Mouse (Mus musculus) forebrain, embryonic 11.5 days (tissue): ENCODE results near the gene Fgfbp3. TPM values are rescaled to one million over a fixed set of nuclear protein-coding genes. Genes with fewer than 3 reads are reported as not detected.

Experiments used
- ATAC-seq: fragments of 200-750 bp; cut with Nextera tagmentation; replicated peaks from 2 replicates; pipeline ENCODE4 v1.8.0; 2017; ENCODE audit warnings: moderate TSS enrichment; ENCODE audit not compliant: low FRiP score
- DNase-seq: peaks from one replicate; pipeline ENCODE4 v3.0.0-alpha.2; 2017; ENCODE audit warnings: low spot score
- H3K27ac ChIP-seq: fragments of 300-500 bp; sonication (generic); 2 replicates; pipeline ENCODE4 v1.5.1; 2014; ENCODE audit warnings: low read depth, low read length
- H3K27me3 ChIP-seq: fragments of 300-500 bp; sonication (generic); 2 replicates; pipeline ENCODE4 v1.6.1; 2014; ENCODE audit warnings: mild to moderate bottlenecking, low read length, mixed read lengths; ENCODE audit not compliant: control insufficient read depth, insufficient read depth
- H3K36me3 ChIP-seq: fragments of 300-500 bp; sonication (generic); 2 replicates; pipeline ENCODE4 v1.6.1; 2014; ENCODE audit warnings: mild to moderate bottlenecking, low read length, moderate library complexity, mixed read lengths; ENCODE audit not compliant: control insufficient read depth, insufficient read depth
- H3K4me1 ChIP-seq: fragments of 300-500 bp; sonication (generic); replicated peaks from 2 replicates; pipeline ENCODE4 v1.6.1; 2014; ENCODE audit warnings: low read length, mixed read lengths; ENCODE audit not compliant: control insufficient read depth, insufficient read depth
- H3K4me2 ChIP-seq: fragments of 300-500 bp; sonication (generic); 2 replicates; pipeline ENCODE4 v1.6.1; 2014; ENCODE audit warnings: low read depth, mild to moderate bottlenecking, low read length, moderate library complexity, mixed read lengths; ENCODE audit not compliant: severe bottlenecking
- H3K4me3 ChIP-seq: fragments of 300-500 bp; sonication (generic); 2 replicates; pipeline ENCODE4 v1.5.1; 2014; ENCODE audit warnings: low read depth, low read length
- H3K9ac ChIP-seq: fragments of 300-500 bp; sonication (generic); 2 replicates; pipeline ENCODE4 v1.6.1; 2014; ENCODE audit warnings: low read length
- H3K9me3 ChIP-seq: fragments of 300-500 bp; sonication (generic); 2 replicates; pipeline ENCODE4 v1.6.1; 2016; ENCODE audit warnings: low read length, mixed read lengths; ENCODE audit not compliant: control insufficient read depth
- WGBS: fragments of 180-500 bp; shearing (Covaris S2); extraction: QIAGEN DNeasy Blood & Tissue Kit; methylation state at CpG from one replicate; pipeline ENCODE4 v1.1.7; 2014; 5-methylcytosine and 5-hydroxymethylcytosine counted together
- polyA plus RNA-seq: library from polyadenylated mRNA; unstranded; fragments of >200 nt; fragmentation: Nextera tagmentation; extraction: Ambion mirVana; gene quantifications from 2 replicates; pipeline ENCODE4 v1.2.1, GENCODE M21; 2014

The Fgfbp3 gene
- polyA plus RNA-seq, 1 experiment from 2014 or later, result 29.3 TPM

DNA sequence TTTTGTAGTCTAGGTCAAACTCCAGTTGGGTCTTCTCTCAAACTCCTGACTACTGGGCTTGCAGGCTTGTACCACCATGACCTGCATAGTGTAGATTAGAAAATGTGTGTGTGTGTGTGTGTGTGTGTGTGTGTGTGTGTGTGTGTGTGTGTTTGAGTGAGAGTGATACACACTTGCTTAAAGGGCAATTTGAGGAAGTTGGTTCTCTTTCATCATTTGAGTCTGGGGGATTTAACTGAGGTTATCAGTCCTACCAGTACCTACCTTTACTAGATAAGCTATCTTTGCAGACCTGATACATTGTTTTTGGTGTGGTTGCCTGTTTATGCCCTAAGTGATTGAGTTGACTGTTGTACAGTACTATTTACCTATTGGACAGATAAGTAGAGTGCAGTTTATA, 12.7 kb upstream of the Fgfbp3 start:
- ATAC-seq, result no peak
- Histone ChIP-seq H3K4me1 (peaks cover 2% of the 10 kb centered on the region; the same call in 1 of the 2 replicates), H3K27me3 (no peaks in the 10 kb centered on the region), H3K9ac (no peak overlapping the region), H3K4me2 (no peak overlapping the region), H3K4me3 (no peak overlapping the region), H3K36me3 (no peaks in the 10 kb centered on the region), H3K9me3 (no peaks in the 10 kb centered on the region), H3K27ac (no peak overlapping the region)
- DNase-seq, result no peak

DNA sequence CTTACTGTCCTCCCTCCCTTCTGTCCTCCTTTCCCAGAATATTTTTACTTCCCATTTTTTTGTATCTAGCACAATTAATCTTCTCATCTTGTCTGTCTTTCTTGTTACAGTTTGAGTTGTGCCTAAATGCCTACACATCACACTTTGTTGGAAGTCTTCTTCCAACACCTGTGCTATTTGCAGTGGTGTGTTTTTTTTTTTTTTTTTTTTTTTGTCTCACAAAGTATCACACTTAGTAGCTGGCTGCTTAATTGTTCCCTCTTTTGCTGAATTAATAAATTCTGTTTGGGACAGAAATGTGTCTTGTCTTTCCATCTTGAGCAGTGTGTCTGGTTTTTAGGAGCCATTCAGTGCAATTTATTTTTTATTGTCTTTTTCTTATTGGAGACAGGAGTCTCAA, 10.4 kb upstream of the Fgfbp3 start:
- H3K27ac ChIP-seq, result no peak overlapping the region
- H3K27me3 ChIP-seq, result no peaks in the 10 kb centered on the region
- no peak for DNase-seq
- no peak overlapping the region for H3K4me2 ChIP-seq
- H3K36me3 ChIP-seq, result no peaks in the 10 kb centered on the region
- H3K9me3 ChIP-seq, result no peaks in the 10 kb centered on the region
- no peak for ATAC-seq
- no peak overlapping the region for H3K4me3 ChIP-seq
- no peak overlapping the region for H3K9ac ChIP-seq
- H3K4me1 ChIP-seq, result peaks cover 3% of the 10 kb centered on the region; the same call in 1 of the 2 replicates

DNA sequence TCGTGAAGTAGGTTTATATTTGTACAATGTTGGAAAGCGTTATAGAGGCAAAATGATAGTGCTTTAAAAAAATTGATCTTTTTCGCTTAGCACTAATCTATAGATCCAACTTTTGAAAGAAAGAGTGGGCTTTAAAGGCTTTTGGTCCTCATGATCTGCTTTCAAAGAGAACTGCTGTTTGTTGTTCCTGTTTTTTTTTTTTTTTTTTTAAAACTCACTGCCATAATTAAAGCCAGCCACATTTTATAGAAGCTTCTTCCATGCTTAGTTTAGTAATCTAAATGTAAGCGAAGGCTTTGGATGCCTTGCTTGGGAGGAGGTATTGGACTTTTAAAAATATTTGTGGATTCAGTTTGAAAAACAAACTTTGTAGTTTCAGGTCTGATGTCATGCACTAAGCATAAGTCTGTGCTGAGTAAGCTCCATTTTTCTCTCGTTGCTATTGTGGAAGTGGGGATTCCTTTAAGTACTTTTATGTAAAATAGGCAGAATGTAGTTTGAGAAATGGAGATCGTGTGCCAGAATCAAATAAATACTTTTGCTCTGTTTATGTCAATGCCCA, 8.5 kb upstream of the Fgfbp3 start:
- Histone ChIP-seq H3K9ac (no peak overlapping the region), H3K27me3 (no peaks in the 10 kb centered on the region), H3K27ac (no peak overlapping the region), H3K4me2 (no peak overlapping the region), H3K4me1 (peaks cover 3% of the 10 kb centered on the region; the same call in 1 of the 2 replicates), H3K36me3 (no peaks in the 10 kb centered on the region), H3K9me3 (no peaks in the 10 kb centered on the region), H3K4me3 (no peak overlapping the region)
- WGBS, result 89% methylated on average over 6 of the region's 6 CpGs
- ATAC-seq (no peak), DNase-seq (no peak)

DNA sequence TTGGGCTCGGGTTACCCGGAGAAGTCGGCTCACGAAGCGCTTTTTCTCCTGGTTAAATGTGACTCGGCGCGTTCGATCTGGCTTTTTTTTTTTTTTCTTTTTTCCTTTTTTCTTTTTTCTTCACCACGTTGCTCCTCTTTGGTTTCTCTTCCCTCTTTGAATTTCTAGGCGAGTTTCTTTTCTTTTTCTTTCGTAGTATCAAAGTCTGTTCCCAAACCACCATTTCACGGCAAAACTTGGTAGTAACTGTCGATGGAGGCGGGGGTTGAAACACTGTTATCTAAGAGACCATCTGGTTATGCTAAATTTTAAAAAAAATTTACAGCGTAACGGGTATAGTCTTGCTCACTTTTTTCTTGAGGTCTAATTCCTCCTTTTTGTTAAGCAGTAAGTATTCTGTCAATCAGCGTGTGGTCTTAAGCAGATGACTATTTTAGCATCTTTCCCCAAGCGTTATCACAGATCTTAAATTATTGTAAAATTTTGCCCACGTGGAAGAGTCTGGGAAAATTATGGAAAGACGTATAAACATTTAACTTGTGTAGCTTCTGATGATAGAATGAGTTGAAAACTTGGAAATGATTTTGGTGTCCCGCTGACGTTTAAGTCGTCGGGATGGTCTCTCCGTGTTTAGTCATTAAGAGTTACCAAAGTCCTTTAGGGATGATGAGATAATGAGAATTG, 7.3 kb upstream of the Fgfbp3 start:
- H3K9me3 ChIP-seq, result no peaks in the 10 kb centered on the region
- H3K9ac ChIP-seq, result peak overlapping the region; percentile 80
- 2% methylated on average over 26 of the region's 26 CpGs for WGBS
- peak overlapping the region; percentile 85 for H3K27ac ChIP-seq
- H3K27me3 ChIP-seq, result no peaks in the 10 kb centered on the region
- no peak for ATAC-seq
- H3K4me3 ChIP-seq, result peak overlapping the region; percentile 98
- peak overlapping the region; percentile 66 for H3K4me2 ChIP-seq
- no peaks in the 10 kb centered on the region for H3K36me3 ChIP-seq
- DNase-seq, result no peak
- peaks cover 3% of the 10 kb centered on the region; the same call in 1 of the 2 replicates for H3K4me1 ChIP-seq

DNA sequence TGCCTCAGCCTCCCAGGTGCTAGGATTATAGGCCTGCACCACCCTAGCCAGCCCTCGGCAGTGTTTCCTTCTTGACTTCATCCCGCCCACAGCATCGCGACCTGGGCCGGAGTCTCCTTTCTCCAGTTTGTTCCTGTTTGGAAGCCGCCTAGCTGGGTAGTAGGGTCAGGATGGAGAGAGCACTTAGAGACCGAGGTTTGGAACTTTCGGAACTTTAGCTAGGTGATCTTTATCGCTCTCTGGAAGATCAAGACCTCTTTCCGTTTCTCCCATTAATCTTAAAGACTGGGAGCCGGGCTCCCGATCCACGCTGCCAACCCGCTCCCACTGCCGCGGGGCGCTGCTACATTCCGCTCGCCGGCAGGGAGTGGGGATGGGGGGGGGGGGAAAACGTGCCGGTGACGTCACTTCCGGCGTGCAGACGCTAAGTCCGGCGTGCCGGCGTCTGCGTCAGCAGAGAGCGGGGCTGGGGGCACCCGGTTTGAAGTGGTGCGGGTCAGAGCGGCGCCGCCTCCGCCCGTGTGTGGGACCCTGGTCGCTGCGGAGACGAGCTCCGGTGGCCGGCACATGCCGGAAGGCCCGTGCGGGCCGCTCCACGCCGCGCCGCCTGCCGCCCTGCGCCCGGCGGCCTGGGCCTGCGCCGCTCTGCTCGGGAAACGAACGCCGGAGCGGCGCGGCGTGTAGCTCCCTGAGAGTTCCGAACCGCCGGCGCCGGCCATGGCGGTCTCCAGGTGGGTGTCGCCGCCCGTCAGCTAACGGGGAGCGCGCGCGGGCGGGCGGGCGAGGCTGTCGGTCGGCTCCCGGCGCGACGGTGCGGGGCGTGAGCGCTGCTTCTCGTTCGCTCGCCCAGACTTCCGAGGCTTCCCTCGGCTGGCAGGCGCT, 6.5 kb upstream of the Fgfbp3 start, which contains the start of gene Btaf1:
Btaf1 (plus strand) TSS at position 409 of the 882 bp plus-strand sequence.
- Histone ChIP-seq H3K4me3 (peak within 1 kb of the TSS; percentile 98), H3K4me1 (peaks cover 3% of the 10 kb centered on the region; the same call in 1 of the 2 replicates), H3K27me3 (no peaks in the 10 kb centered on the region), H3K9ac (peak within 1 kb of the TSS; percentile 80), H3K27ac (peak within 1 kb of the TSS; percentile 85), H3K4me2 (peak within 1 kb of the TSS; percentile 68), H3K36me3 (no peaks in the 10 kb centered on the region), H3K9me3 (no peaks in the 10 kb centered on the region)
- peak; percentile 98 for ATAC-seq
- under 1% methylated on average over 94 of the region's 98 CpGs for WGBS
- peak; percentile 97 for DNase-seq

- Histone ChIP-seq H3K27me3 (no peaks in the 10 kb centered on the region), H3K9me3 (no peaks in the 10 kb centered on the region), H3K9ac (no peak overlapping the region), H3K4me2 (no peak overlapping the region), H3K27ac (no peak overlapping the region), H3K36me3 (no peaks in the 10 kb centered on the region), H3K4me3 (no peak overlapping the region), H3K4me1 (peaks cover 3% of the 10 kb centered on the region; the same call in 1 of the 2 replicates)
- ATAC-seq (no peak), DNase-seq (no peak)
- 78% methylated on average over 3 of the region's 3 CpGs for WGBS
Observed at GRCm38 (mm10) chr19:36922936-36923335, 3.5 kb upstream of the Fgfbp3 start.

DNA sequence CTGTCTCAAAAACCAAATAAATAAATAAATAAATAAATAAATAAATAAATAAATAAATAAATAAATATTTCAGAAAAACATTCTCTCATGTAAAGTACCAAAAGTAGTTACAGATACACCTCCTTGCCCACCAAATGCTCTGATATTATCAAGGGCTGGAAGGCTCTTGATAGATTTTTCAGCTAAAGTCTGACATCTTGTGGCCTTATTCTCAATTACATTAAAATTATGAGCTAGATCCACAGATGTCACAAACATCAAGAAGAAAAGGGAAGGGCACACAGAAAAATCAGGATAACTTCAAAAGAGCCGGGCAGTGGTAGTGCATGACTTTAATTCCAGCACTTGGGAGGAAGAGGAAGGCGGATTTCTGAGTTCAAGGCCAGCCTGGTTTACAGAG, 2.6 kb upstream of the Fgfbp3 start:
- no peaks in the 10 kb centered on the region for H3K27me3 ChIP-seq
- H3K9ac ChIP-seq, result no peak overlapping the region
- H3K4me3 ChIP-seq, result no peak overlapping the region
- ATAC-seq (no peak), DNase-seq (no peak)
- no peak overlapping the region for H3K4me2 ChIP-seq
- 40% methylated on average over 2 of the region's 2 CpGs for WGBS
- H3K4me1 ChIP-seq, result no peaks in the 10 kb centered on the region; the same call in 1 of the 2 replicates
- H3K9me3 ChIP-seq, result no peaks in the 10 kb centered on the region
- H3K27ac ChIP-seq, result no peak overlapping the region
- H3K36me3 ChIP-seq, result no peaks in the 10 kb centered on the region

- H3K9ac ChIP-seq, result peak overlapping the region; percentile 86
- peak; percentile 92 for DNase-seq
- under 1% methylated on average over 76 of the region's 85 CpGs for WGBS
Observed at GRCm38 (mm10) chr19:36918441-36919301, 744 bp downstream of the Fgfbp3 start.

More at GRCm38 (mm10) chr19:36918441-36919301, 744 bp downstream of the Fgfbp3 start:
- no peaks in the 10 kb centered on the region; the same call in 1 of the 2 replicates for H3K4me1 ChIP-seq
- H3K4me3 ChIP-seq, result peak overlapping the region; percentile 86
- no peaks in the 10 kb centered on the region for H3K9me3 ChIP-seq
- no peaks in the 10 kb centered on the region for H3K27me3 ChIP-seq
- ATAC-seq, result peak; percentile 89
- H3K4me2 ChIP-seq, result peak overlapping the region; percentile 73
- peak overlapping the region; percentile 86 for H3K27ac ChIP-seq
- H3K36me3 ChIP-seq, result no peaks in the 10 kb centered on the region
